Mouse (Mus musculus): Measurements from ENCODE around the gene Spg7. TPM values are rescaled to one million over a fixed set of nuclear protein-coding genes. Genes with fewer than 3 reads are reported as not detected.
A peak's percentile ranks its signal among the peaks of the same experiment; 100 is the strongest.
"Not testable (repeated sequence)": the region's sequence is repeated elsewhere in the genome, so short reads cannot be mapped to it uniquely, and the experiment has no call there.

Spg7 gene
- total RNA-seq, 2 experiments from 2014 or later, result 64.3 to 68.6 TPM

DNA sequence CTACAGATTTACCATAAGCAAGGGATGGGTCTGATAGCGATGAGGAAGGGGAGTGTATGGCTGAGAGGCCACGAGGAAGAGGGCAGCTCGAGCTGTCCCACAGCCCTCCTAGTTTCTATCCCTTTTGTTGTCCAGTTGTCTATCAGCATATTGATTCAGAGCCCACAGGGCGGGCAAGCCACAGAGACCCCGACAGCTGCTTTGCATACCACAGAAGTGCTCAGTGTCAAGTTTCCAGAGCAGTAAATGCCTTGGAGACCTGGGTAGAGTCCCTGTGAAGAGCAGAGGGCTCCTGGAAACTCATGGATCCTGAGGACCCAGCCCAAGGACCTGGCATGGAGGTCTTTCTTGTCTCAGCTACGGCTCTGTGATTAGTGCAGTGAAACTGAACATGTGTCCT lies 20.3 kb downstream of the Spg7 start:
- DNase-seq (ENCODE audit: low spot score in 2 of 2), result no peak

DNA sequence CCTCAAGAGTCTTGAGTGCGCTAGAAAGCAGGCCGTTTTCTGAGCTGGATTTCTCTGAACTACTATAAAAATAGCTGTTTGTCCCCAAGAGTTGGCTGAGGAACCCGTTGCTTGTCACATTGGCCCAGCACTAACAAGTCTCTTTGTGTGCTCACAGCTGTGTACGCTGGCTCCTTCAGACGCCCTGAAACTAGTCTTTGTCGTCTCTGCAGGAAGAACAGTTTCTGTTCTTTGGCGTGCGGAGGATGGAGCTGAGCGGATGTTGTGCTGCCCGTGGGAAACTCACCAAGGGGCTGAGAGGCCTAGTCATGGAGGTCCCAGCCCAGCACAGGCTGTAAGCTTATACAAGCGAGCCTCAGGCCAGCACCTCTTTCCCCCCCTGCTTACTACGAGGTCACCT lies 20.9 kb downstream of the Spg7 start:
- intact Hi-C loops (cut with DNase I), result no loop called here
- DNase-seq (ENCODE audit: low spot score in 2 of 2), result peak; percentile 39 to 69

More for the DNA sequence above, 20.3 kb downstream of the Spg7 start:
- intact Hi-C loops (cut with DNase I), result no loop called here

DNA sequence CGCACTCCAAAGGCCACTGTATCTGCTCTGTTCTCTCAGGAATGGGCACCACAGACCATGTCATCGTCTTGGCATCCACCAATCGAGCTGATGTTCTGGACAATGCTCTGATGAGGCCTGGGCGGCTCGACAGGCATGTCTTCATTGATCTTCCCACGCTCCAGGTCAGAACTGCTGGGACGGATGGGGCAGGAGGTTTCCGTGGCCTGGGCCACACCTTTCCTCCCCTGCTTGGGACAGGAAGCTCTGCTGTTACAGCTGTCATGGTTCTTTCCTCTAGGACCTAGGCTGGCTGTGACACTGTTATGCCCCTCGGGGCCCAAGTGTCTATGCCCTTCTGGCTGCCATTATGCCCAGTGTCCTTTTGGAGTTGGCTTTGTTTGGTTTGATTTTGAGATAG lies 24.5 kb downstream of the Spg7 start:
- intact Hi-C loops (cut with DNase I), result no loop called here
- DNase-seq (ENCODE audit: low spot score in 2 of 2), result no peak

DNA sequence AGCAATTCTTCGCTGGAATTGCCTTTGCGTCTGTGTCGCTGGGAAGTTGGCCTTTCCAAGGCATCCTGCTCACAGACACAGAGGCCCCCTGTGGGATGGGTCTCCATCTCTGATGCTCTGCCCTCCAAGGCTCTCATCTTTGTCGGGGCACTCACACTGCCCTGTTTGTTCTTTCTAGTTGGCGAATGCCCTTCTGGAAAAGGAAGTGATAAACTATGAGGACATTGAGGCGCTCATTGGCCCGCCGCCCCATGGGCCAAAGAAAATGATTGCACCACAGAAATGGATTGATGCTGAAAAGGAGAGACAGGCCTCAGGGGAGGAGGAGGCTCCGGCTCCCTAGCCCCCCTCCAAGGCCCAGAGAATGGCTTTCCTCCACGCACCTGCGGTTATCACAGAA lies 34.5 kb downstream of the Spg7 start:
- DNase-seq (ENCODE audit: low spot score in 2 of 2), result peak in 1 of 2 experiments; percentile 43
- intact Hi-C loops (cut with DNase I), result no loop called here

DNA sequence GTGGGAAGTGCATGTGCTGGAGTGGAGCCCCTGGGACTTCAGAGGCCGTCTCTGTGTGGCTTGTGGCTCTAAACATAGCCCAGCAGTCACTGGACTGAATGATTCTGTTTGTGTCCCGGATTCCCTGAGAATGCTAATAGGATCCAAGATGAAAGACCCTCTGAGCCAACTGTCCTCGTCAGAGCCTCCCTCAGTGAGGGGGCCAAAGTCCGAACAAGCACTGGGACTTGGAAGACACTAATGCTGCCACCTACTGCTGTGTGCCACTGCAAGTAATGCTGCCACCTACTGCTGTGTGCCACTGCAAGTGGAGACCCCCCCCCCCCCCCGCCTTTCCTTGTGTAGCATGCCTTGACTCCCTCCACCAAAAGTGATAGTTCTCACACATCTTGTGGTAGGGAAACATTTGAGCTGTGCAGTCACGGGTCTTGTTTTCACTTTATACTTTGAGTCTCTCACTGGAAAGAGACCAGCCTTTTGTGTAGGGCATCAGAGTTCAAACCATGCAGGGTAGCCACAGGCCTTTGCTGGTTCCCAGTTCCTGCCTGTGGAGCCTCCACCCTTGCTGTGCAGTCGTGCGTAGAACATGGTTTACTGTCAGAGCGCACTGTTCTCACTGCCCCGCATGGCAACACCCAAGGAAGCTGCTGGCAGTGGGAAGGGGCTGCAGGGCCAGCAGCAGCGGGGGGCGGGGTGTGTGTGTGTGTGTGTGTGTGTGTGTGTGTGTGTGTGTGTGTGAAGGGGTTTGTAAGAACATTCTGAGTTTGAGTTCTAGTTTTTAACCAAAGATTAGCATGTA lies 35.2 kb downstream of the Spg7 start:
- DNase-seq (ENCODE audit: low spot score in 2 of 2), result peak in 1 of 2 experiments; percentile 57
- intact Hi-C loops (cut with DNase I), result no loop called here

DNA sequence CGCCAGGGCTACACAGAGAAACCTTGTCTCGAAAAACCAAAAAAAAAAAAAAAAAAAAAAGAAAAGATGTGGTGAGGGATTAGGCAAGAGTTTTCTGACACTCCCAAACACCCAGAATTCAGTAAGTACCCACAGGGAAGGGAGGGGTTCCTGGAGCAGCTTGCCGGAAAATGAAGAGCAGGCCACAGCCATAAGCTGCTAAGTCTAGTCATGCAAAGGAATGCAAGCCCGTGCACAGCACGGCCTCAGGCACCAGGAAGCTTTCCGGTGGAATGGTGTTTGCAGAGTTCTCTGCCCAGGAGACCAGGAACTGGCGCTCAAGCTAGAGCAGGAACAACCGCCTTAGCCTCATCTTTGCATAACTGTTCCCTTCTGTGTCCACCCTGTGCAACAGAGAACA lies 37.5 kb downstream of the Spg7 start:
- DNase-seq (ENCODE audit: low spot score in 2 of 2), result no peak
- intact Hi-C loops (cut with DNase I), result no loop called here

DNA sequence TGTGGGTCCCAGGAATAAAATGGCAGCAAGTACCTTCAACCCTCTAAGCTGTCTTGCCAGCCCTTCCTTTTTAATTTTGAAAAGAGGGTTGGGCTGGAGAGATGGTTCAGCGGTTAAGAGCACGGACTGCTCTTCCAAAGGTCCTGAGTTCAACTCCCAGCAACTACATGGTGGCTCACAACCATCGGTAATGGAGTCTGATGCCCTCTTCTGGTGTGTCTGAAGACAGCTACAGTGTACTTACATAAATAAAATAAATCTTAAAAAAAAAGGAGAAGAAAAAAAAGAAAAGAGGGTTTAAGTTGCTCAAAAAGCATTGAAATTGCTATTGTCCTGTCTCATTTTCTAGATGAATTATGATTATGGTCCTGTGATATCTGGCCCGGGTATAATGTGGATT lies 38.5 kb downstream of the Spg7 start:
- no peak for DNase-seq (ENCODE audit: low spot score in 2 of 2)
- intact Hi-C loops (cut with DNase I), result no loop called here

DNA sequence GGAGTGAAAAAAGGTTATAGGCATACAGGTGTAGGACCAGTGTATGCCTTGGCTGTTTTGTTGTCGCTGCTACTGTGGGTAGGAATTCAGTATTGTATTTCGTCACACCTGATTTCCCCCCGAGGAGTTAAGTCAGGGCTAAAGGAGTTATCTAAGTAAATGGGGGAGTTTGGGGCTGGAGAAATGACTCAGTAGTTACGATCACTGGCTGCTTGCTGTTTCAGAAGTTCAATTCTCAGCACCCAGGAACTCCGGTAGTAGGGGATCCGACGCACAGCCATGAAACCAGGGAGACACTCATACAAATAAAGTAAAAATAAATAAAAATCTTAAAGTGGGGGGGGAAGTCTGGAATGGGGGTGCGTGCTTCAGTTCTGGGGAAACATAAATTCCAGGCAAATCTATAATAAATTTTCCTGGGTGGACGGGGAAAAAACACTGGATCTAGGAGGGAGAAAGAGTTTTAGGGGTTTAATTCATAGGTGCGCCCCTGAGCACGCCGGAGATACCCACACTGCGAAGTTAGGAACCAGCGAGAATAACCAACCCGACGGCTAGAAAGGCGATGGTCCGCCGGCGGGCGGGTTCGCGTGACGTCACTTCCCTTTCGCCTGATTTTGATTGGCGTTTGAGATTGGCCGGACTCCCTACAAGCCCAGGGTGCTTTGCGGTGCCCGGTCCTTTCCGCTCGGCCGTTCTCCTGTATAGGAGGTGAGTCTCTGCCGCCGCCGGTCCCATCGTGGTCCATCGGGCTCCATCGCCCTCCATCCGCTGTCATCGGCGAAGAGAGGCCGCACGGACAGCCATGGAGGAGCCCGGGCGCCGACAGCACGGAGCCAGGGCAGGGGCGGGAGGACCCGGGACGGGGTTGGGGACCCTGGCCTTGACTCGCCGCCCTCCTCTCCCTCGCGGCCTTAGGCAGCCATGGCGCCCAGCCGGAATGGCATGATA lies 39.3 kb downstream of the Spg7 start, which contains the start of gene Rpl13:
Gene Rpl13, plus strand, starts transcription at position 616 of the 951 bp plus-strand sequence.
- intact Hi-C loops (cut with DNase I), result loop anchor here (2.0 kb wide), 3 partner anchors 37 to 195 kb away; partner anchors contain the start of gene Ankrd11
- DNase-seq (ENCODE audit: low spot score in 2 of 2), result peak; percentile 98 to 99

DNA sequence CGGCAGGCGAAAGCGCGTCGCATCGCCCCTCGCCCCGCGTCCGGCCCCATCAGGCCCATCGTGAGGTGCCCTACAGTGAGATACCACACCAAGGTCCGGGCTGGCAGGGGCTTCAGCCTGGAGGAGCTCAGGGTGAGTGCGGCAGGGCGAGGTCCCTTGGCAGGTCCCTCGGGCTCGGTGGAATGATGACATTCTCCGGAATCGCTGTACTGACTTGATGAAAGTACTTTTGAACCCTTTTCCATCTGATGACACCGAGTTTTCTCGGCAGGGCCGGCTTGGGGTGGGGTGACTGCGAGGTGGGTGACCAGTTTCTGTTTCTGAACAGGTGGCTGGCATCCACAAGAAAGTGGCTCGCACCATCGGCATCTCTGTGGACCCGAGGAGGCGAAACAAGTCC lies 40.1 kb downstream of the Spg7 start:
- intact Hi-C loops (cut with DNase I), result loop anchor here (2.0 kb wide), 3 partner anchors 38 to 196 kb away; partner anchors contain the start of gene Ankrd11

DNA sequence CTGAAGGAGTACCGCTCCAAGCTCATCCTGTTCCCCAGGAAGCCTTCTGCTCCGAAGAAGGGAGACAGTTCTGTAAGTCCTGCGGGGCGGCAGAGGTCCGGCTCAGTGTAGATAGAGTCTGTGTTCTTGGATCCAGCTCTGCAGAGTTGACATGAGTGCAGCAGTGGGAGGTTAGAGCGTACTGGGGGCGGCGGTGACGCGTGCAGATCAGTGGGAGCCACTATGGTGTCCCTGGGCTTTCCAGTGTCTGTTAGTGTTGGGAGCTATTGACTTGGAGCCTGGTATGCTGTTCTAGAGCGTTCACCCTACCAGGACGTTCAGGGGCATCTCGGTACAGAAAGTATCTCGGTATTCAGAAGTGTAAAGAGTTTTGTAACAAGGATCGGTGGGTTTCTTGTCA lies 40.5 kb downstream of the Spg7 start:
- intact Hi-C loops (cut with DNase I), result loop anchor here (2.0 kb wide), 3 partner anchors 38 to 196 kb away; partner anchors contain the start of gene Ankrd11
- no peak for DNase-seq (ENCODE audit: low spot score in 2 of 2)

More for the DNA sequence above, 40.1 kb downstream of the Spg7 start:
- not testable (repeated sequence) for DNase-seq (ENCODE audit: low spot score in 2 of 2)

DNA sequence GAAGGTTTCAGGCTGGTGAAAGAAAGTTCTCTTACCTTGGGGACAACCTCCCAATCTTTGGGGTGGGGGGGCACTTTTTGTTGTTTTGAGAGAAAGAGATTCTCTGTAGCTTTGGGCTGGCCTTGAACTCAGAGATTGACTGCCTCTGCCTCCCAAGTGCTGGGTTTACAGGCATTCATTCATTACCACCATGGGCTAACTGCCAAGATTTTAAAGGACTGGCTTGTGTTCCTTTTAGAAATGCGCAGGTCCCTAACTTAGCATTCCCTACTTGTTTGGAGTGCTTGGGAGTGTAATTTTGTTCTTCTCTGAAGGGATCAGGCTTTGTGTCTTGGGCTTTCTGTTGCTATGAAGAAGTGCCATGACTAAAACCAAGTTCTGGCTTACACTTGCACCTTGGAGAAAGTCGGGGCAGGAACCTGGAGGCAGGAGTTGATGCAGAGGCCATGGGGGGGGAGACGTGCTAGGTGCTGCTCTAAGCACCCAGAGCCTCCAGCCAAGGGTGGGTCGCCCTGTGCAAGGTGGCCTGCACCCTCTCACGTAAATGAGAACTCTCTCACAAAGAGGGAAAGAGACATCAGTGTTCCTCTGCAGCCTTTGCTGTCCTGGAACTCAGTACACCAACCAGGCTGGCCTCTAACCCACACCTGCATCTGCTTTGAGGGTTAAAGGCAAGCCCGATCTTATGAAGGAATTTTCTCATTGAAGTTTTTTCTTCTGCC lies 41.5 kb downstream of the Spg7 start:
- DNase-seq (ENCODE audit: low spot score in 2 of 2), result no peak
- intact Hi-C loops (cut with DNase I), result loop anchor here (2.0 kb wide), 1 partner anchor 99 kb away; no protein-coding TSS in a partner anchor

DNA sequence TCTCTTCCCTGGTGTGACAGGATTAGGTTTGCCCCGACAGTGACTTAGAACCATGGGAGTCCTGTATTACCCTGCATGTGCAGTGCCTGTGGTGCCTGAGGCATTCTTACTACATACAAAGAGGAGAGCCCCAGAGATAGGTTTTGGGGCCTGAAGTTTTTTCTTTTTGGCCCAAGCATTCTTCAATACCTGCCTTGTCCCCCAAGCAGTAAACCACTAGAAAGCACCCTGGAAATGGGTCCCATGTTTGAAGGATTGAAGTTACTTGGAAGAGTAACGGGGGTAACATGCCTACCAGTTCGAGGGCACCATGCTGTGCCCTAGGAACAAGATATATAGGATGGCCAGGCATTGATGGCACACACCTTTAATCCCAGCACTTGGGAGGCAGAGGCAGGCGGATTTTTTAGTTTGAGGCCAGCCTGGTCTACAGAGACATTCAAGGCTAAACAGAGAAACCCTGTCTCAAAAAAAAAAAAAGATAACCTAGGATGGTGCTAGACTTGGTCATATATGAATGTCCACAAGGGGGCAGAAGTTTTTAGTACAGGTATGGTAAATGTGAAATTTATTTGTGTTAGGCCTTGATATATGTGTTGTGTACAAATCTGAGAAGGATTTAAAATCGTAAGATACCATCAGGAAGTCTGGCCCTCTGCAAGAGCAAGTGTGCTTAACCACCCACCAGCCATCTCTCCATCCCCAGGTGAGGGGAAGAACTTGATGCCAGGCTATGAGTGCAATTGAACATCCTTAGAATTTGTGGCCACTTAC lies 43.0 kb downstream of the Spg7 start:
- DNase-seq (ENCODE audit: low spot score in 2 of 2), result peak in 1 of 2 experiments; percentile 36
- intact Hi-C loops (cut with DNase I), result loop anchor here (2.0 kb wide), 1 partner anchor 97 kb away; no protein-coding TSS in a partner anchor

DNA sequence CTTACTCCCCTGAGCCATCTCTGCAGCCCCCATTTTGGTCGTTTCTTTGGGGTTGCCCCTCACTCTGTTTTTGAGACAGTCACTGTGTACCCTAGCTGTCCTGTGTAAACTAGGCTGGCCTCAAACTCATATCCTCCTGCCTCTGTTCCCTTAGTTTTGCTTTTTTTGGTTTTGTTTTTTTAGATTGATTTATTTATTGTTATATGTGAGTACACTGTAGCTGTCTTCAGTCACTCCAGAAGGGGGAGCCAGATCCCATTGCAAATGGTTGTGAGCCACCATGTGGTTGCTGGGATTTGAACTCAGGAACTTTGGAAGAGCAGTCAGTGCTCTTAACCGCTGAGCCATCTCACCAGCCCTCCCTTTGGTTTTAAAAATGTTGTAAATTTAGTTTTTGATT lies 43.8 kb downstream of the Spg7 start:
- DNase-seq (ENCODE audit: low spot score in 2 of 2), result no peak
- intact Hi-C loops (cut with DNase I), result no loop called here

DNA sequence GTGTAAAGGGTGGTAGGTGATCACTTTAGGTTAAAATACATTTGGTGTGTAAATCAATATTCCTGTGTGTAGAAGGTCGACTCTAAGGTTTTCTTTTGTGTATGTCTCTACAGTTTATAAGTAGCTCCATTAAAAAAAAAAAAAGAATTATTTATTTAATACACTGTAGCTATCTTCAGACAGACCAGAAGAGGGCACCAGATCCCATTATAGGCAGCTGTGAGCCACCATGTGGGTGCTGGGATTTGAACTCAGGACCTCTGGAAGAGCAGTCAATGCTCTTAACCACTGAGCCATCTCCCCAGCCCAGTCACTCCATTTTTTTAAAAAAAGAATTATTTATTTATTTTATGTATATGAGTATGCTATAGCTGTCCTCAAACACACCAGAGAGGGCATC lies 45.3 kb downstream of the Spg7 start:
- DNase-seq (ENCODE audit: low spot score in 2 of 2), result no peak
- intact Hi-C loops (cut with DNase I), result no loop called here

DNA sequence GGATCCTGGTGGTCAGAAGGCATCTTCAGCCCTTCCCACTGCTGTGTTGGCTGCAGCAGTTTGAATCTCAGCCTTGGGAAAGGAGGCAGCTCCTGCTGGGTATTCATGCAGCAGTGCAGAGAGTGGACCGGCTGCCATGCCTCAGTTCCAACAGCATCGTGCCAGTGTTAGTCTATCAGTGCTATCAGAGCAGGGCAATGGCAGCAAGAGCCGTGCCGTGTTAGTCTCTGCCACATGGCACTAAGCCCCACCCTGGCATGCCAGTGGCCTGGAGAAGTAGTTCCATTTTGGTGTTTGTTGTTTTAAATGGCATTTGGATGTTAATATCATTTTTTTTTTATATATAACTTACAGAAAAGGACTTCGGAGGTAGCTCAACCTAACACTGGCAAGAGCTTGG lies 46.2 kb downstream of the Spg7 start:
- no peak for DNase-seq (ENCODE audit: low spot score in 2 of 2)
- intact Hi-C loops (cut with DNase I), result no loop called here

DNA sequence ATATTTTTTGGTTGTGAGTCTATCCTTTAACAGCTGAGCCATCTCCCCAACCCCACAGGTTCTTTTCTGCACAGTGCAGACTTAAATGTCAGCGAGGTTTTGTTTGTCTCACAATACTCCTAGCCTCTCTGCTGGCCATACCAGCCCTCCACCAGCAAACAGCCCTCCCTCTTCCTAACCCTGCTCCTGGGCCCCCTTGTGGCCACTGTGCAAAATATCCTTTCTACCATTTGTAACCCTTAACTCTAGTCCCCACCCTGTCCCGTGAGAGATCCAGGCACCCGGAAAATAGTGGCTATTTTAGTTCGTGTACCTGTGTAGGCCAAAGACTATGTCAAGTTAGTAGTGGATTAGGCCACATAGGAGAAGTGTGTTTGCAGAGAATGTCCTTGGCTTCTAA lies 47.9 kb downstream of the Spg7 start:
- DNase-seq (ENCODE audit: low spot score in 2 of 2), result no peak
- intact Hi-C loops (cut with DNase I), result loop anchor here (2.0 kb wide), 1 partner anchor 40 kb away; no protein-coding TSS in a partner anchor

DNA sequence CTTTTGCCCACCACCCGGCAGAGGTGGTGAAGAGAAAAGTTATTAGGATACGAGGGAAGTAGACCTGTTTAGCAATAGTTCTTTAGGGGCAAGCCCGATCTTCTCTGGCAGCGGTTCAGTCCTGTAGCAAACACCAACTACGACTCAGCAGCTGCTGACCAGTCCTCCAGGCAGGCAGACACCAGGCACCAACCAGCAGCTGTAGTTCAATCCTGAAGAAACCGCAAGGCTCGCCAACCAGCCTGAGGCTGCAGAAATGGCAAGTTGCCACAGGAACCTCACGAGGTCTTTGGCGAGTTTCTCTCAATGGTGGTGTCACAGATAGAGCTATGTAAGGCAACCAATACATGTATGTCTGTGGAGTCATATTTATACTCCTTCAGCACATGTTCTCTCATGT lies 50.1 kb downstream of the Spg7 start:
- intact Hi-C loops (cut with DNase I), result no loop called here
- no peak for DNase-seq (ENCODE audit: low spot score in 2 of 2)

DNA sequence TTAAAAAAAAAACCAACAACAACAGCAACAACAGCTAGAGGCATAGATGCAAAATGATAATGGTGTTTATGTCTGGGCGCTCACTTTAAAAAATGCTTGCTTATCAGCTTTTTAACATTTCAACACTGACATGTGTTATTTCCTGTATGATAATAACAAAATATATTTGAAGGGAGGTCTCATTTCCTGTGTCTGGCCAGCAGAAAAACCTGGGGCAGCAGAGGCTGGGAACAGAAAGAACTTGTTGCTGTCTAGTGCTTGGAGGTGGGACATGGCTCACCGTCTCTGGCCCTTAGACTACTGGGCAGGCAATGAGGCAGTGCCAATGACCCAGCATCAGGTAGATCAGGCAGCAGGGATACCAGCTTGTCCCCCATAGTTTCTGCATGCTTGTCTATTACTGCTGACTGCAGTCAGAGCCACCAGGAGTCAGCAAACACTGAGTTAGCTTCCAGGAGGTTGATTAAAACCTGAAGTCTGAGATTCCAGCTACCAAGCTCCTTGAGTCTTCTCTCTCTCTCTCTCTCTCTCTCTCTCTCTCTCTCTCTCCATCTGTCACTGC lies 51.2 kb downstream of the Spg7 start:
- DNase-seq (ENCODE audit: low spot score in 2 of 2), result no peak
- intact Hi-C loops (cut with DNase I), result no loop called here

Data from left cerebral cortex, postnatal 25 days (tissue).